Mouse (Mus musculus) frontal cortex, postnatal 25 days (tissue): ENCODE measurements around the gene 1500009C09Rik.

Source experiments
- DNase-seq, 2 experiments: peaks; one replicate each; pipeline ENCODE4 v3.0.0; 2022; ENCODE audit warnings: low spot score in 2 of 2

1500009C09Rik gene

GRCm38 (mm10) chr15:82252097-82252496, at the start of gene 1500009C09Rik:
Gene 1500009C09Rik (plus strand): TSS chr15:82252397.
- no peak for DNase-seq

DNA sequence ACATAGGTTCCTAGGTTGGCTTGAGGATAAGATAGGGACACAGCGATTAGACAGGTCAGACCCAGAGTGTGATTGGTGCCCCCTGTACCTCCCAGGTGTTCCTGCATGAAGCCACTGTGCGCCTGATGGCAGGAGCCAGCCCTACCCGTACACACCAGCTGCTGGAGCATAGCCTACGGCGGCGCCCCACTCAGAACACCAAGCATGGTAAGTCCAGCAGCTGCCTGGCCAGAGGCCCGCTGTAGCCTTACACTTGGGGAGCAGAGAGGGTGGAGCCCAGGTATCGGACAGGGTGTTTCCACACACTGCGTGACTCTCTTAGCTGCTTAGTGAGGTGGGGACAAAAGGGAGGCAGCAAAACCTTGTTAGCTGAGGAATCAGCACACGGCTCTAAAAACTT, 49.1 kb upstream of the 1500009C09Rik start:
- DNase-seq, result no peak

DNA sequence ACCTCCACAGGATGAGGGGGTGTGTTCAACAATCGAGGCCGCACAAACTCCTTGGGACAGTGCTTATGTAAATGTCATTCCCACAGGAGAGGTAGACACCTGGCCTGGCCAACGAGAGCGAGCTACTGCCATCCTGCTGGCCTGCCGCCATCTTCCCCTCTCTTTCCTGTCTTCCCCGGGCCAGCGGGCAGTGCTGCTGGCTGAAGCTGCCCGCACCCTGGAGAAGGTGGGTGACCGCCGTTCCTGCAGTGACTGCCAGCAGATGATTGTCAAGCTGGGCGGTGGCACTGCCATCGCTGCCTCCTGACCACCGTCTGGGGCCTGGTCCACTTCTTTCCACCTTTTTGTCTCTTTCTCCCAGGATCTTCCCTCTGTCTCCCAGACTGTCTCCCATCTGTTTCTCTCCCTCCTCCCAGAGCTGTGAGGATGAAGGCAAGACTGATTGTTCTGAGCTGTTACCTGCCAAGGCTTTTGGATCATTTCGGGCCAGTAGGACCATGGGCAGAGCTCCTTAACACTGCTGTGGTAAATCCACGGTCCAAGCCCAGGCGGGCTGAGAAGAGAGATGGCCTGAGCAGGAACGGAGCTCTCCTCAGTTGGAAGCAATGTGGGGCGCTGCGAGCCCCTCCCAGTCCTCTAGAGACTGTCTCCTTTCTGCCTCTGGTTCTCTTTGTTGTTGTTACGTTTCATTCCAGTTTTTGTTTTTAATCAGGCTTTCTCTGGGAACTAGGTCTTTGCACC, 48.4 kb upstream of the 1500009C09Rik start:
- DNase-seq, result no peak

GRCm38 (mm10) chr15:82204680-82205371, 47.4 kb upstream of the 1500009C09Rik start:
- no peak for DNase-seq

- no peak for DNase-seq
These were observed 45.7 kb upstream of the 1500009C09Rik start for GRCm38 (mm10) chr15:82206365-82207104.

DNA sequence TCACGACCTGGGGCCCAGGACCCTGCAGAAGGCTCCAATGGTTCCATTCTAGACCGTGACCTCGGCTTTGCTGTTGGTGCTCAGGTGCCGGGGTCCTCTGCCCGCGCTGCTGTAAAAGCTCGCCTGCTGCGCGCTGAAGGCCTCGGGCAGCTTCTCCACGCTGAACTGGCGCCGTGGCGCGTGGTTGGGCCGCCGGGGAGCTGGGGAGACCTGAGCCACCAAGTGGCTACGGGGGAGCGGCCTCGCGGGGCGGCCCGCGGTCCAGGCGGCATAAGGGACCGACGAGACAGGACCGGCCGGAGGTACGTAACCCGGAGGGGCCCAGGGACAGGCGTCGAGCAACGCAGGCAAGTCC, 45.1 kb upstream of the 1500009C09Rik start:
- DNase-seq, result no peak

GRCm38 (mm10) chr15:82207504-82208219, 44.5 kb upstream of the 1500009C09Rik start:
- DNase-seq, result no peak

DNA sequence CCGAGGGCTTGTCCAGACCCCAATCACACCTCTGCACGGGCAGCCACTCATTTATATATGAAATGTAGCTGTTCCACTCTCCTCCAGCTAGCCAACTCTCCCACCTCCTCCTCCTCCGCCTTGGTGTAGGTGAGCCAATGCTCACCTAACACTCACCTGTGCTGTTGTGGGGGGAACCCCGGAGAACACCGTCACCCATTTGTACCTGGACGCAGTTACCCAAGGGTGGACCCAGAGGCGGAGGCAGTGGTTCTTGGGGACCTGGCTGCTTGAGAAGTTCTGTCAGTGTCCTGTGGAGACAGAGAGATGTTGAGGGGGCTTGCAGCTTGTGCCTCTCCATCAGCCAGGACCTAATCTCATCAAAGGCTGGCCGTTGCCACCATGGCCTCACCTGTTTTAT, 43.9 kb upstream of the 1500009C09Rik start:
- no peak for DNase-seq

DNA sequence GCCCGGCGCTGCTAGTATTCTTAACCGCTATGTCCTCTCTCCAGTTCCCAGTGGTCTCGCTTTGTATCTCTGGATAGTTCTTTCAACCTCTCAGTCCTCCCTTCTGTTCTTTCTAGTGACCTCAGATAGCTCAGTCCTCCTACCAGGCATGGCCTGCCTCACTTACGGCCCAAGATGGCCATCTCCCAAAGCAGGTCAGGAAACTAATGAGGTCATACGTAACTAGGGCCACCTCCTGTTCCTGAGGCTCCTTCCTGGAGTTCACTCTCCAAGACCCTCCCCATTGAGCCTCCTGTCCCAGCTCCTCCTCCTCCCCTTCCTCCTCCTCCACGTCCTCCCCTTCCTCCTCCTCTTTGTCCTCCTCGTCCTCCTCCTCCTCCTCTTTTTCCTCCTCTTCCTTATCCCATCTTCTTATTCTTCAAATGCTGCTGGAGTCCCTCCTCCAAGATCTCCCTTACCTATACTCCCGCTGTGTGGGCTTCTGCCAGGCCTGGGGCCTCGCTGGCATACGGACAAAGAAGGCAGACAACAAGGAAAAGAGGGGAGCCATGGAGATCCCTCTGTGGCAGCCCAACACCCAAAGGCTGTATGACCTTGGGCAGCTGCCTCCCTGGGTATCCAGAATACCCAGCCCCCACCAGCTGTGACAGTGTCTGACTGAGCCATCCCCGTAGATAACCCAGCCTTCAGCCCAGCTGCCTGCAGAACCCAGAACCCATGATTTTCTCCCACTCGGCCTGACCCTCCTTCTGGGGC, 42.7 kb upstream of the 1500009C09Rik start:
- DNase-seq, result no peak

- no peak for DNase-seq
These were observed 41.4 kb upstream of the 1500009C09Rik start for GRCm38 (mm10) chr15:82210801-82211200.

GRCm38 (mm10) chr15:82211281-82211680, 40.9 kb upstream of the 1500009C09Rik start:
- no peak for DNase-seq

- no peak for DNase-seq
These were observed 40.1 kb upstream of the 1500009C09Rik start for GRCm38 (mm10) chr15:82211911-82212751.

DNA sequence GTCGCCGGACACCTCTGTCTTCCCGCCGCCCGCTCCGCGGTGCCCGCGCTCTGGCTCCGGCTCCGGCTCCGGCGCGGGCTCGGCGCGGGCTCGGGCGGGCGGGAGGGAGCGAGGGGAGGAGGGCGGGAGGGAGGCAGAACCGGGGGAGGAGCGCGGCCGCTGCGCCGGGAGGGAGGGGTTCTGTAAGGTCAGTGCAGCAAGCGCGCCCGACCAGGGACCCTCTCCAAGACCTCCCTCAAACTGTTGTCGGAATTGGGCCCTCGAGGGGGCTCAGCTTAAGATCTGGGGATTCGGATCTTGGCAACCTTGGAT, 39.5 kb upstream of the 1500009C09Rik start, which contains the start of gene Shisa8:
Gene Shisa8 (minus strand): TSS at position 64 of the 312 bp plus-strand sequence.
- no peak for DNase-seq

DNA sequence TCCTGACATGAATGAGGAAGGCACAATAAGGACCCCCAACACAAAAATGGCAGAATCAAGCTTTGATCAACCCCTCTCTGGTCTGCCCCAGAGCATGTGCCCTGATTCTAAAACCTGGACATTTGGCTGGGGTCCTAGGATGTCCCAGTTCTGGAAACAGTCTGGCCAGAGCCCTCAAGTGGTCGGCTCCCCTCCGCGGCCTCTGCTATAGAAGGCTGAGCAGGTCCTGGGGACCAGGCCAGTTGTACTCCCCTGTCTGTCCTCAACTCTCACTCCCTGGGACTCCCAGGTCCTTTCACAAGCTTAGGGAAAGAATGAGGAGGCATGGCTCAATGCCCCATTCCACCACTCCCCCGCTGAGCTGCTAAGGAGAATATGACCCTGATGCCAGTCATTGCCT, 39.0 kb upstream of the 1500009C09Rik start:
- DNase-seq, result no peak

DNA sequence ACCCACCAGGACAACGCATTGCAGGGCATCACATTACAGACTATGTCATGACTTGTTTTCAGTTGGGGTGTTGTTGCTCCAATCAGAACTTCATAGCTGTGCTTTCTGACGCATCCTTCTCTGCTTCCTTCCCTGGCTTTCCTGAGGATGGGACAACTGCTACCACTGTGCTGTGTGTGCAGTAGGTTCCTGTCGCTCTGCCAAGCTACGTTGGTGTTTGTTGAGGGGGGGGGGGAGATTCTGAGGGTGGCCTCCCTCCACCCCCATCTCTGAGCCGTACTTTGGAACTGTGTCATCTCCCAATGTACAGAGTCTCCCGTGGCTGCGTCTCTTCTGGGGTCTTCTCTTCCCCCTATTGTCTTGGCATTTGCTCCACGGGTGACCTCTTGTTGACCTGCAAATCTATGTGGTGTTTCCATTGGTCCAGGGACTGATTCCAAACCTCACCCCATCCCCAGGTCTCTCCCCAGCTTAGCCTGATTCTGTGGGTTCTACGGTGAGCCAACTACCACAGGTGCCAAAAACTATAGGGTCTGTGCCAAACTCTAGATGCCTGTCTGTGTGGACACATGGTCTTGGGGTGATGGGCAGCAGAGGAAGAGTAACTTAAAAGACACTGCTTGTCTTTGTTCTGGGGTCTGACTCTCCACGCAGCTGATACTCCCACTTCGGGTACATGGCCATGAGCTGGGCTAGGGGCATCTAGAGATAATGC, 36.7 kb upstream of the 1500009C09Rik start:
- no peak for DNase-seq

GRCm38 (mm10) chr15:82216142-82216827, 35.9 kb upstream of the 1500009C09Rik start:
- no peak for DNase-seq

DNA sequence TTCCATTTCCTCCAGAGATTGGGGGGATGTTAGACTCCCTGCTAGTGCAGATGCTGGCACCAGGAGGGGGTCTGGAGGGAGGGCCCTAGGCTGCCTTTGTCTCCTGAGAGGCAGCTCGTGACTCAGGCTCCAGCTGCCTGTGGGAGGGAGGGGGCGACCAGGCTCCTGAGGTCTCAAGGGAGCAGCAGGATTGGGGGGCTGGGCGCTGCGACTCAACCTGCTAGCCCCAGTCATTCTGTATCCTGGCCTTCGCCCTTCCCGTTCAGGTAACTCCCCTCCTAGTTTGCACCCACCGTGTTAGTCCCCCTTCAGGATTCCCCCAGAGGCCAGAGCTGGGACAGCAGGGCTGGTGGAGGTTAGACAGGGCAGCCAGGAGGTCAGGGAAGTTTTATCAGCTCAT, 35.2 kb upstream of the 1500009C09Rik start:
- DNase-seq, result no peak

DNA sequence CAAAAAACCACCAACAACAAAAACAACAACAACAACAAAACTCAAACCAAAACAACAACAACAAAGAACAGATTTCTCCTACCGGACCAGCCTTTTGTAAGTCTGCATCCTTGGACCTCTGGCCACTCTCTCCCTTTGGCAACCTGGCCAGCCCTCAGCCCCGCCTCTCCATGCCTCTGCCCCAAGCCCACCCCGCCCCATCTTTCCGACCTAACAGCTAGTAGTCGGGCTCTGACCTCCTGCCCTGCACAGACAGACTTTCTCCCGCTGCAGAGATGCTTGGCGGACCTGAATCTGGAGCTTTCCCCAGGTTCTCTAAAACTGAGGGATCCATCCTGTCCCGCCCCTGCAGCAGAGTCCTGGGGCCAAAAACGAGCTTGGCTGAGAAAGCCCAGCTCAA, 34.2 kb upstream of the 1500009C09Rik start:
- DNase-seq, result no peak
